Mouse (Mus musculus) liver, embryonic 13.5 days (tissue): ENCODE measurements around the gene Homer1. TPM values are rescaled to one million over a fixed set of nuclear protein-coding genes. Genes with fewer than 3 reads are reported as not detected.
A peak's percentile ranks its signal among the peaks of the same experiment; 100 is the strongest.

Experiments
- ATAC-seq: fragments of 200-750 bp; cut with Nextera tagmentation; 2 replicates; pipeline ENCODE4 v1.8.0; 2017; ENCODE audit warnings: low read depth, mild to moderate bottlenecking, moderate number of reproducible peaks, moderate library complexity
- DNase-seq: peaks from one replicate; pipeline ENCODE4 v3.0.0; 2022
- H3K27ac ChIP-seq: fragments of 300-500 bp; sonication (generic); 2 replicates; pipeline ENCODE4 v1.5.1; 2015; ENCODE audit warnings: moderate library complexity, mild to moderate bottlenecking, inconsistent platforms
- H3K27me3 ChIP-seq: fragments of 300-500 bp; sonication (generic); 2 replicates; pipeline ENCODE4 v1.6.1; 2015; ENCODE audit warnings: mild to moderate bottlenecking, inconsistent platforms
- H3K36me3 ChIP-seq: fragments of 300-500 bp; sonication (generic); 2 replicates; pipeline ENCODE4 v1.6.1; 2015; ENCODE audit warnings: mild to moderate bottlenecking, inconsistent platforms
- H3K4me1 ChIP-seq: fragments of 300-500 bp; sonication (generic); replicated peaks from 2 replicates; pipeline ENCODE4 v1.6.1; 2015; ENCODE audit warnings: inconsistent platforms
- H3K4me2 ChIP-seq: fragments of 300-500 bp; sonication (generic); 2 replicates; pipeline ENCODE4 v1.6.1; 2015; ENCODE audit warnings: inconsistent platforms, mild to moderate bottlenecking, moderate library complexity
- H3K4me3 ChIP-seq: fragments of 300-500 bp; sonication (generic); replicated peaks from 2 replicates; pipeline ENCODE4 v1.5.1; 2015; ENCODE audit warnings: mild to moderate bottlenecking, inconsistent platforms
- H3K9ac ChIP-seq: fragments of 300-500 bp; sonication (generic); 2 replicates; pipeline ENCODE4 v1.6.1; 2015; ENCODE audit warnings: mild to moderate bottlenecking, inconsistent platforms
- H3K9me3 ChIP-seq: fragments of 300-500 bp; sonication (generic); replicated peaks from 2 replicates; pipeline ENCODE4 v1.6.1; 2016; ENCODE audit warnings: inconsistent platforms
- WGBS: fragments of 180-500 bp; shearing (Covaris S2); methylation state at CpG from one replicate; pipeline ENCODE4 v1.1.7; 2015; ENCODE audit not compliant: insufficient replicate concordance; 5-methylcytosine and 5-hydroxymethylcytosine counted together
- polyA plus RNA-seq: library from polyadenylated mRNA; unstranded; fragments of >200 nt; fragmentation: Nextera tagmentation; extraction: Ambion mirVana; gene quantifications from 2 replicates; pipeline ENCODE4 v1.2.1, GENCODE M21; 2015

The Homer1 gene
- polyA plus RNA-seq, result 2.3 and 3.2 TPM in 2 replicates

DNA sequence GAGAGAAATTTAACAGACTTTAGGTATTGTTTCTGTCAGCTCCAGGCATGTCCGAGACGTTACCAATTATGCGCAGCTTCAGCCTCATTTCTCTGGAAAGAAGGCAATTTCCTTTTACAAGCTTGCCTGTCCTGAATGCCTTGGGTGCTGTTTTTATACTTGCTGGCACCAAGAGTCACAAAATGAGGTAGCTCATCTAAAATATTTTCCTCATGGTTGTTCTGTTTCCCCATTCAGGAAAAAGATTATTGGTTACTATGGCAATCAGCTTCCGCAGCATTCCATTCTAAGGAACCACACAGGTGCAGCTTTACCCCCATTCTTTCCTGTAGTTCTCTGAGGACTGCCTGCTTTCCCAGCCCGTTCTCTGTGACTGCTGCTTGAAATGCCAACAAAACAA, at the start of gene Homer1:
Gene Homer1, plus strand, starts transcription at position 320 of the 400 bp plus-strand sequence.
- Histone ChIP-seq H3K4me1 (peaks cover 16% of the 10 kb centered on the region), H3K27ac (no peak within 1 kb of the TSS), H3K4me3 (no peak within 1 kb of the TSS), H3K4me2 (no peak within 1 kb of the TSS), H3K9ac (no peak within 1 kb of the TSS), H3K36me3 (no peaks in the 10 kb centered on the region), H3K9me3 (no peaks in the 10 kb centered on the region), H3K27me3 (no peaks in the 10 kb centered on the region)
- DNase-seq, result no peak
- no peak for ATAC-seq
- 88% methylated on average over 5 of the region's 5 CpGs for WGBS

- Histone ChIP-seq H3K27me3 (no peaks in the 10 kb centered on the region), H3K4me2 (no peak overlapping the region), H3K9ac (no peak overlapping the region), H3K4me1 (no peaks in the 10 kb centered on the region), H3K36me3 (no peaks in the 10 kb centered on the region), H3K4me3 (no peak overlapping the region), H3K9me3 (no peaks in the 10 kb centered on the region), H3K27ac (no peak overlapping the region)
- ATAC-seq, result no peak
- WGBS, result 64% methylated on average over 6 of the region's 6 CpGs
- no peak for DNase-seq
Observed at GRCm38 (mm10) chr13:93251732-93252131, 47.7 kb upstream of the Homer1 start.

GRCm38 (mm10) chr13:93252175-93252574, 47.3 kb upstream of the Homer1 start:
- H3K36me3 ChIP-seq, result no peaks in the 10 kb centered on the region
- 65% methylated on average over 10 of the region's 10 CpGs for WGBS
- H3K9ac ChIP-seq, result no peak overlapping the region
- no peak overlapping the region for H3K4me2 ChIP-seq
- DNase-seq (no peak), ATAC-seq (no peak)
- H3K27ac ChIP-seq, result no peak overlapping the region
- no peaks in the 10 kb centered on the region for H3K4me1 ChIP-seq
- H3K4me3 ChIP-seq, result no peak overlapping the region
- no peaks in the 10 kb centered on the region for H3K27me3 ChIP-seq
- no peaks in the 10 kb centered on the region for H3K9me3 ChIP-seq

- H3K9me3 ChIP-seq, result no peaks in the 10 kb centered on the region
- H3K27me3 ChIP-seq, result no peaks in the 10 kb centered on the region
- H3K4me3 ChIP-seq, result no peak overlapping the region
- no peak overlapping the region for H3K9ac ChIP-seq
- H3K36me3 ChIP-seq, result no peaks in the 10 kb centered on the region
- no peaks in the 10 kb centered on the region for H3K4me1 ChIP-seq
- WGBS, result 67% methylated on average over 5 of the region's 5 CpGs
- ATAC-seq, result no peak
- no peak overlapping the region for H3K4me2 ChIP-seq
- no peak for DNase-seq
- no peak overlapping the region for H3K27ac ChIP-seq
Observed at GRCm38 (mm10) chr13:93252941-93253340, 46.5 kb upstream of the Homer1 start.

GRCm38 (mm10) chr13:93267151-93267550, 32.3 kb upstream of the Homer1 start:
- 71% methylated on average over 2 of the region's 2 CpGs for WGBS
- Histone ChIP-seq H3K4me2 (no peak overlapping the region), H3K36me3 (no peaks in the 10 kb centered on the region), H3K27ac (no peak overlapping the region), H3K4me1 (no peaks in the 10 kb centered on the region), H3K9ac (no peak overlapping the region), H3K9me3 (no peaks in the 10 kb centered on the region), H3K4me3 (no peak overlapping the region), H3K27me3 (0 out of 2 replicates have a peak, but pooled peaks cover 3% of the 10 kb centered on the region)
- no peak for ATAC-seq
- no peak for DNase-seq

DNA sequence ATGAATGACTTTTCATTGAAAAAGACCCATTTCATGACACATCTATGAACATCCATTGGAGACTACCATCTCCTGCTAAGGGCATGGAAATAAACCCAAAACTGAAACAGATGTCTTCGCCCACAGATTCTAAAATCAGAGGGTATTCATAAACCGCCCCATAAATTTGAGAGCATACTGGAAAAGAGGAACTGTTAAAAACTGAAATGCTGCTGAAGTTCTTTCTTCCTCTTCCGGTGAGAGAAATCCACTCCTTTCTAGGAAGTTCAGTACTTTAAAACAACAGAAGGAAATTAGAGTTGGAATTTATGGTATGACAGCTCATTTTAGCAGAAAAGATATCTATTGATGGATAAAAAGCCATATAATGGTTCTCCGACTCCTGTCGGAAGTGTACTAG, 1.1 kb downstream of the Homer1 start:
- Histone ChIP-seq H3K27ac (no peak overlapping the region), H3K4me1 (peaks cover 23% of the 10 kb centered on the region), H3K9me3 (no peaks in the 10 kb centered on the region), H3K4me3 (no peak overlapping the region), H3K27me3 (no peaks in the 10 kb centered on the region), H3K36me3 (no peaks in the 10 kb centered on the region), H3K9ac (no peak overlapping the region), H3K4me2 (no peak overlapping the region)
- no peak for ATAC-seq
- DNase-seq, result no peak
- WGBS, result 57% methylated on average over 5 of the region's 5 CpGs

DNA sequence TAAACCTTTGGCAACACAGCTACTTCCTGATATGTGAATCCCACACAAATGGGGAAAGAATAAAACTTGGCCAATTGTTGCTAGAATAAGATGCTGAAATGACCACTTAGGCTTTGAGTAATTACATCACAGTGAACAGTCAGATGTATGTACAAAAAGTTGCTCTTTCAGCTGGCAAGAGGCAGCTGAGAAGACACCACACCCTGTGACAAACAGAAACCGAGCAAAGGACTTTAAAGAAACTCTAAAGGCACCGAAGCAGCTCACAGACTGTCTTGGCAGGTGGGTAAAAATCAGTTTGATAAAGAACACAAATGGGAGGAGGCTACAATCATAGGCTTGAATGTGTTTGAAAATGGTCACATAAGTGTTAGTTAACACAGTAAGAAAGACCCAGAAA, 1.6 kb downstream of the Homer1 start:
- no peaks in the 10 kb centered on the region for H3K27me3 ChIP-seq
- no peak overlapping the region for H3K4me3 ChIP-seq
- H3K4me2 ChIP-seq, result peak overlapping the region; percentile 27; the same call in 1 of the 2 replicates
- no peaks in the 10 kb centered on the region for H3K9me3 ChIP-seq
- no peaks in the 10 kb centered on the region for H3K36me3 ChIP-seq
- H3K9ac ChIP-seq, result no peak overlapping the region
- no peak for DNase-seq
- no peak for ATAC-seq
- H3K27ac ChIP-seq, result no peak overlapping the region
- peaks cover 27% of the 10 kb centered on the region for H3K4me1 ChIP-seq
- WGBS, result 28% methylated on average over 2 of the region's 2 CpGs

GRCm38 (mm10) chr13:93302846-93303562, 3.6 kb downstream of the Homer1 start:
- no peak; the same call in 1 of the 2 replicates for ATAC-seq
- H3K9me3 ChIP-seq, result no peaks in the 10 kb centered on the region
- no peaks in the 10 kb centered on the region for H3K27me3 ChIP-seq
- no peak for DNase-seq
- WGBS, result 15% methylated on average over 19 of the region's 19 CpGs
- H3K4me3 ChIP-seq, result peak overlapping the region; percentile 85
- H3K4me1 ChIP-seq, result peaks cover 40% of the 10 kb centered on the region
- H3K9ac ChIP-seq, result peak overlapping the region; percentile 92
- peak overlapping the region; percentile 95 for H3K4me2 ChIP-seq
- peak overlapping the region; percentile 77 for H3K27ac ChIP-seq
- H3K36me3 ChIP-seq, result no peaks in the 10 kb centered on the region

DNA sequence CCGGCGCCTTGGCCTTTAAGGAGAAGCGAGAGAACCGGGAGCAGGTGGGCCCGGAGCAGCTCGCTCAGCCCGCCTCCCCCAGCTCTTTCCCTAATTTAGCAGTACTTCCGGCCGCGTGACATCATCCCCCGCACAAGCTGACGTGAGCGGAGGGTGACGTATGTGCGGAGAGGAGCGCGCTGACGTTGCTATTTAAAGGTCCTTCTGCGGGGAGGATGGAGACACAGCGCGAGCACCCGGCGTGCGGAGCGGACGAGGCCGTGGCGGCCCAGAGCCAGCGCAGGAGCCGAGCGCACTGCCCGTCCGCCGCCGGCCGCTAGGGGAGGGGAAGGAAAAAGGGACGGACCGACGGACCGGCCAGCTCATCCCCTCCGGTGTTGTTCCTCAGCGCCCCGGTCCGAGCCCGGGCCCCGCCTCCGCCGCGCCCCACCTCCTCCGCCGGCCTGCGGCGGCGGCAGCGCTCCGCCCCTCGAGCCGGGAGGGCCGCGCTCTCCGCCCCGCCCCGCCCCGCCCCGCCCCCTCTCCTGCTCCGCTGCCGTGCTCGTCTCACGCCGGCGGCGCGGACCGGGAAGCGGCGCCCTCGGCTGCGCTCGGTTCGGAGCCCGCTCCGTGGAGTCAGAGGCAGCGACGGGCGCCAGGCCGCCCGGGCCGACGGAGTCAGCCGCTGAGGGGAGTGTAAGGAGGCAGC, 4.3 kb downstream of the Homer1 start:
- H3K4me1 ChIP-seq, result peaks cover 46% of the 10 kb centered on the region
- peak overlapping the region; percentile 85 for H3K4me3 ChIP-seq
- H3K4me2 ChIP-seq, result peak overlapping the region; percentile 95
- under 1% methylated on average over 68 of the region's 90 CpGs for WGBS
- no peaks in the 10 kb centered on the region for H3K27me3 ChIP-seq
- DNase-seq (peak; percentile 92), ATAC-seq (peak; percentile 94)
- H3K9ac ChIP-seq, result peak overlapping the region; percentile 92
- H3K36me3 ChIP-seq, result no peaks in the 10 kb centered on the region
- H3K9me3 ChIP-seq, result no peaks in the 10 kb centered on the region
- peak overlapping the region; percentile 77 for H3K27ac ChIP-seq

DNA sequence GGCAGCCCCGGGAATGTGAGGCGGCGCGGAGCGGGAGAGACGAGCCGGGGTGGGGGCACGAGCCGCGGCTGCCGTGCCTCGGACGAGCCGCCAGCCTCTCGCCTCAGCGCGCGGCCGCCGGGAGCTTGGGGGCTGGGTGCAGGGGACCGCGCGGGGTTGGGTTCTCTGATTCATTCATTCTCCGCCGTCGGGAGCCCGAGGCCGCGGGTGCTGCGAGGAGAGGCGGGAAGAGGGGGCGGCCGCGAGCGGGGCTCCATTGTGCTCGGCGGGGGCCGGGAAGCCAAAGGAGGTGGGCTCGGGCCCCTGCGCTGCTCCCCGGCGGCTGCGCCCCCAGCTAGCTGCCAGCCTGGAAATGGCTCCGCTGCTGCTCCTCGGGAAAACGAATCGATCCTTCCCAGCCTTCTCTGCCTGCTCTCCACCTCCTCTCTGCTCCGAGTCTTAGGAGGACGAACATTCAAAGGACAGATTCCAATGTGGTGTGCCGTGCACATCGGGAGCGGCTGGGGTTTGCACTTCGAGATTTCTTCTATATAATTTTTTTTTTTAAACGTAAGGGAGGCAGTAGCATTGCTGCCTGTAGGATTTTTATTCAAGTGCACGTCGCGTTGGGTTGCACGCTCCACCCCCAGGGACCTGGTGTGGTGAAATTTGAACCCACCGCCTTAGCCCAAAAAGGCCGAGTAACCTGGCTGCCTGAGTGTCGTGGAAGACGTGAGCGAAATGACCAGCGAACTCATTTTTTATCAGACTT, 5.0 kb downstream of the Homer1 start:
- no peaks in the 10 kb centered on the region for H3K27me3 ChIP-seq
- H3K36me3 ChIP-seq, result no peaks in the 10 kb centered on the region
- H3K27ac ChIP-seq, result peak overlapping the region; percentile 77
- H3K9me3 ChIP-seq, result no peaks in the 10 kb centered on the region
- H3K4me1 ChIP-seq, result peaks cover 51% of the 10 kb centered on the region
- peak overlapping the region; percentile 95 for H3K4me2 ChIP-seq
- H3K9ac ChIP-seq, result peak overlapping the region; percentile 92
- peak overlapping the region; percentile 85 for H3K4me3 ChIP-seq
- ATAC-seq, result peak; percentile 43
- DNase-seq, result peak; percentile 23
- under 1% methylated on average over 61 of the region's 64 CpGs for WGBS

- no peaks in the 10 kb centered on the region for H3K36me3 ChIP-seq
- WGBS, result 12% methylated on average over 7 of the region's 7 CpGs
- peak overlapping the region; percentile 95 for H3K4me2 ChIP-seq
- no peak for ATAC-seq
- peak overlapping the region; percentile 92 for H3K9ac ChIP-seq
- peak overlapping the region; percentile 85 for H3K4me3 ChIP-seq
- H3K9me3 ChIP-seq, result no peaks in the 10 kb centered on the region
- no peak for DNase-seq
- no peak overlapping the region for H3K27ac ChIP-seq
- peaks cover 51% of the 10 kb centered on the region for H3K4me1 ChIP-seq
- no peaks in the 10 kb centered on the region for H3K27me3 ChIP-seq
Observed at GRCm38 (mm10) chr13:93305149-93305548, 5.7 kb downstream of the Homer1 start.
